Mouse (Mus musculus): ENCODE measurements at regions not wholly inside any gene's neighbourhood (a gene's known extent, or its start where the extent isn't known, plus 50 kb on each side); places are given as distances from the start of the nearest gene placed in this dataset.

- H3K27ac ChIP-seq (ENCODE audit: low read depth, low read length) = peak overlapping the region; percentile 52
- no peaks in the 10 kb centered on the region for H3K9me3 ChIP-seq (ENCODE audit: control insufficient read depth, low read length)
- no peaks in the 10 kb centered on the region for H3K27me3 ChIP-seq (ENCODE audit: control insufficient read depth, insufficient read depth, low read length)
- ATAC-seq (ENCODE audit: low read depth) = peak; percentile 87
- no peaks in the 10 kb centered on the region; the same call in 1 of the 2 replicates for H3K4me1 ChIP-seq (ENCODE audit: control insufficient read depth, insufficient read depth, low read length)
- no peak overlapping the region for H3K4me3 ChIP-seq (ENCODE audit: low read depth, low read length)
- 15% methylated on average over 8 of the region's 8 CpGs for WGBS
- no peak overlapping the region for H3K9ac ChIP-seq (replicated peaks; ENCODE audit: low read depth, low read length)
- H3K4me2 ChIP-seq (ENCODE audit: low read depth, low read length) = no peak overlapping the region
- H3K36me3 ChIP-seq (ENCODE audit: control insufficient read depth, insufficient read depth, low read length) = no peaks in the 10 kb centered on the region
Measured at GRCm38 (mm10) chr13:25750460-25751408, 480.4 kb upstream of the Nrsn1 start.

- Histone ChIP-seq H3K27me3 (ENCODE audit: control insufficient read depth, insufficient read depth, low read length) (no peaks in the 10 kb centered on the region), H3K4me1 (ENCODE audit: control insufficient read depth, insufficient read depth, low read length) (no peaks in the 10 kb centered on the region), H3K4me2 (ENCODE audit: low read depth, low read length) (no peak overlapping the region), H3K27ac (ENCODE audit: low read depth, low read length) (no peak overlapping the region), H3K9me3 (ENCODE audit: control insufficient read depth, low read length) (no peaks in the 10 kb centered on the region), H3K4me3 (ENCODE audit: low read depth, low read length) (no peak overlapping the region), H3K9ac (replicated peaks; ENCODE audit: low read depth, low read length) (no peak overlapping the region), H3K36me3 (ENCODE audit: control insufficient read depth, insufficient read depth, low read length) (no peaks in the 10 kb centered on the region)
- WGBS = 15% methylated on average over 2 of the region's 2 CpGs
- no peak for ATAC-seq (ENCODE audit: low read depth)
Measured at GRCm38 (mm10) chr13:25738601-25739000, 468.3 kb upstream of the Nrsn1 start.

GRCm38 (mm10) chr13:25729327-25729892 lies 459.1 kb upstream of the Nrsn1 start:
- WGBS = 17% methylated on average over 3 of the region's 3 CpGs
- no peak overlapping the region for H3K27ac ChIP-seq (ENCODE audit: low read depth, low read length)
- peak; percentile 85 for ATAC-seq (ENCODE audit: low read depth)

GRCm38 (mm10) chr13:25727504-25728095 lies 457.3 kb upstream of the Nrsn1 start:
- Histone ChIP-seq H3K4me2 (ENCODE audit: low read depth, low read length) (no peak overlapping the region), H3K9me3 (ENCODE audit: control insufficient read depth, low read length) (no peaks in the 10 kb centered on the region), H3K36me3 (ENCODE audit: control insufficient read depth, insufficient read depth, low read length) (no peaks in the 10 kb centered on the region), H3K27ac (ENCODE audit: low read depth, low read length) (no peak overlapping the region), H3K27me3 (ENCODE audit: control insufficient read depth, insufficient read depth, low read length) (no peaks in the 10 kb centered on the region), H3K9ac (replicated peaks; ENCODE audit: low read depth, low read length) (no peak overlapping the region), H3K4me1 (ENCODE audit: control insufficient read depth, insufficient read depth, low read length) (peaks cover 20% of the 10 kb centered on the region), H3K4me3 (ENCODE audit: low read depth, low read length) (no peak overlapping the region)
- WGBS = 15% methylated on average over 1 of the region's 1 CpGs
- ATAC-seq (ENCODE audit: low read depth) = no peak

More at GRCm38 (mm10) chr13:25729327-25729892, 459.1 kb upstream of the Nrsn1 start:
- no peak overlapping the region for H3K9ac ChIP-seq (replicated peaks; ENCODE audit: low read depth, low read length)
- no peaks in the 10 kb centered on the region for H3K36me3 ChIP-seq (ENCODE audit: control insufficient read depth, insufficient read depth, low read length)
- no peaks in the 10 kb centered on the region for H3K9me3 ChIP-seq (ENCODE audit: control insufficient read depth, low read length)
- no peak overlapping the region for H3K4me3 ChIP-seq (ENCODE audit: low read depth, low read length)
- no peak overlapping the region for H3K4me2 ChIP-seq (ENCODE audit: low read depth, low read length)
- peaks cover 14% of the 10 kb centered on the region; the same call in 1 of the 2 replicates for H3K4me1 ChIP-seq (ENCODE audit: control insufficient read depth, insufficient read depth, low read length)
- no peaks in the 10 kb centered on the region for H3K27me3 ChIP-seq (ENCODE audit: control insufficient read depth, insufficient read depth, low read length)

GRCm38 (mm10) chr13:25722595-25723525 lies 452.6 kb upstream of the Nrsn1 start:
- WGBS = 14% methylated on average over 4 of the region's 4 CpGs
- H3K27ac ChIP-seq (ENCODE audit: low read depth, low read length) = peak overlapping the region; percentile 62

DNA sequence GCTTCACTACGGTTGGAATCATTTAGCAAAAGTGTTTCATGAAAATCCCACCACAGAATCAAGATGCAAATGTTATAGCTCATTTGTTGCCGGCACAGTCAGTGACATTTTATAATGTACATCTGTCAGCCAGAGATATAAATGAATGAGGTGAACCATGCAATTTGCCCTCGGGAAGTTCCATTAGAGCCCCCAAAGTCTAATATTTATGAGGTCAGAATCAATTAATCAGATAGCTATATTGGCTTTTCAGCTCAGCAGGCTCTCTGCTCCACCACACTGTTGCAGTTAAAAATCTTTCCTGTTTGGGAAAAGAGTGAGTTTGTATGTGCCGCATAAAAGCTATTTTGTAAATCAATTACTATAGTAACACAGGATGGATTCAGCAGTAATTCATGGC lies 430.7 kb upstream of the Nrsn1 start:
- peak; percentile 41; the same call in 1 of the 2 replicates for ATAC-seq (ENCODE audit: low read depth)
- H3K9ac ChIP-seq (replicated peaks; ENCODE audit: low read depth, low read length) = no peak overlapping the region
- no peak overlapping the region for H3K27ac ChIP-seq (ENCODE audit: low read depth, low read length)

More at GRCm38 (mm10) chr13:25722595-25723525, 452.6 kb upstream of the Nrsn1 start:
- Histone ChIP-seq H3K27me3 (ENCODE audit: control insufficient read depth, insufficient read depth, low read length) (no peaks in the 10 kb centered on the region), H3K4me1 (ENCODE audit: control insufficient read depth, insufficient read depth, low read length) (peaks cover 9% of the 10 kb centered on the region; the same call in 1 of the 2 replicates), H3K4me2 (ENCODE audit: low read depth, low read length) (no peak overlapping the region), H3K4me3 (ENCODE audit: low read depth, low read length) (no peak overlapping the region), H3K9ac (replicated peaks; ENCODE audit: low read depth, low read length) (no peak overlapping the region), H3K9me3 (ENCODE audit: control insufficient read depth, low read length) (no peaks in the 10 kb centered on the region), H3K36me3 (ENCODE audit: control insufficient read depth, insufficient read depth, low read length) (no peaks in the 10 kb centered on the region)
- ATAC-seq (ENCODE audit: low read depth) = peak; percentile 87

GRCm38 (mm10) chr13:25695956-25696355 lies 425.7 kb upstream of the Nrsn1 start:
- no peaks in the 10 kb centered on the region for H3K36me3 ChIP-seq (ENCODE audit: control insufficient read depth, insufficient read depth, low read length)
- no peaks in the 10 kb centered on the region; the same call in 1 of the 2 replicates for H3K4me1 ChIP-seq (ENCODE audit: control insufficient read depth, insufficient read depth, low read length)
- no peak for ATAC-seq (ENCODE audit: low read depth)
- no peak overlapping the region for H3K4me3 ChIP-seq (ENCODE audit: low read depth, low read length)
- WGBS = 86% methylated on average over 1 of the region's 1 CpGs
- H3K27me3 ChIP-seq (ENCODE audit: control insufficient read depth, insufficient read depth, low read length) = no peaks in the 10 kb centered on the region
- no peak overlapping the region for H3K9ac ChIP-seq (replicated peaks; ENCODE audit: low read depth, low read length)
- H3K27ac ChIP-seq (ENCODE audit: low read depth, low read length) = no peak overlapping the region
- no peak overlapping the region for H3K4me2 ChIP-seq (ENCODE audit: low read depth, low read length)
- no peaks in the 10 kb centered on the region for H3K9me3 ChIP-seq (ENCODE audit: control insufficient read depth, low read length)

More for the DNA sequence above, 430.7 kb upstream of the Nrsn1 start:
- H3K9me3 ChIP-seq (ENCODE audit: control insufficient read depth, low read length) = no peaks in the 10 kb centered on the region
- no peak overlapping the region for H3K4me3 ChIP-seq (ENCODE audit: low read depth, low read length)
- 26% methylated on average over 4 of the region's 4 CpGs for WGBS
- H3K27me3 ChIP-seq (ENCODE audit: control insufficient read depth, insufficient read depth, low read length) = no peaks in the 10 kb centered on the region
- H3K4me1 ChIP-seq (ENCODE audit: control insufficient read depth, insufficient read depth, low read length) = no peaks in the 10 kb centered on the region; the same call in 1 of the 2 replicates
- no peak overlapping the region for H3K4me2 ChIP-seq (ENCODE audit: low read depth, low read length)
- no peaks in the 10 kb centered on the region for H3K36me3 ChIP-seq (ENCODE audit: control insufficient read depth, insufficient read depth, low read length)

- H3K27ac ChIP-seq (ENCODE audit: low read depth, low read length) = no peak overlapping the region
- ATAC-seq (ENCODE audit: low read depth) = no peak; the same call in 1 of the 2 replicates
- H3K27me3 ChIP-seq (ENCODE audit: control insufficient read depth, insufficient read depth, low read length) = no peaks in the 10 kb centered on the region
- WGBS = 72% methylated on average over 14 of the region's 14 CpGs
- no peak overlapping the region for H3K9ac ChIP-seq (replicated peaks; ENCODE audit: low read depth, low read length)
- H3K9me3 ChIP-seq (ENCODE audit: control insufficient read depth, low read length) = no peaks in the 10 kb centered on the region
- H3K36me3 ChIP-seq (ENCODE audit: control insufficient read depth, insufficient read depth, low read length) = no peaks in the 10 kb centered on the region
- H3K4me1 ChIP-seq (ENCODE audit: control insufficient read depth, insufficient read depth, low read length) = no peaks in the 10 kb centered on the region
- no peak overlapping the region for H3K4me2 ChIP-seq (ENCODE audit: low read depth, low read length)
- H3K4me3 ChIP-seq (ENCODE audit: low read depth, low read length) = no peak overlapping the region
Measured at GRCm38 (mm10) chr13:25695017-25695604, 424.8 kb upstream of the Nrsn1 start.
